Mouse (Mus musculus): Measurements from ENCODE around the gene Psd.

Gene Psd

DNA sequence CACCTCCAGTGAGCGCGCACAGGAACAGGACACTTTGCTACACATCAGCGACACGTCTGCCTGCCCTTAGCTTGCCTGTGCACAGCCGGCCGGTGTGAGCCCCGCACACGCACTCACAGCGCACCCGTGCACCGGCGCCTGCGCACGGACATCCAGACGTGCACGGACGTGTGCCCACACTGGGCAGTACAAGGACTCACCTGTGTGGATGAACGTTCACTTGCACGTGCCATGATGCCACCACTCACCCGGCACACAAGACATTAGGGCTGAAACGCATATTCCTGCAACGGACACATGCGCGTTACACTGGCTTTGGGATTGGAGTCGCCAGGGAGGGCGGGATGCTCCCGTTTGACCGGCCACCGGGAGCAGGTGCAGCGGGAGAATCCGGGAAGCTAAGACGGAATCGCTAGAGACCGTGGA lies 22.0 kb downstream of the Psd start:
- no peak for DNase-seq

DNA sequence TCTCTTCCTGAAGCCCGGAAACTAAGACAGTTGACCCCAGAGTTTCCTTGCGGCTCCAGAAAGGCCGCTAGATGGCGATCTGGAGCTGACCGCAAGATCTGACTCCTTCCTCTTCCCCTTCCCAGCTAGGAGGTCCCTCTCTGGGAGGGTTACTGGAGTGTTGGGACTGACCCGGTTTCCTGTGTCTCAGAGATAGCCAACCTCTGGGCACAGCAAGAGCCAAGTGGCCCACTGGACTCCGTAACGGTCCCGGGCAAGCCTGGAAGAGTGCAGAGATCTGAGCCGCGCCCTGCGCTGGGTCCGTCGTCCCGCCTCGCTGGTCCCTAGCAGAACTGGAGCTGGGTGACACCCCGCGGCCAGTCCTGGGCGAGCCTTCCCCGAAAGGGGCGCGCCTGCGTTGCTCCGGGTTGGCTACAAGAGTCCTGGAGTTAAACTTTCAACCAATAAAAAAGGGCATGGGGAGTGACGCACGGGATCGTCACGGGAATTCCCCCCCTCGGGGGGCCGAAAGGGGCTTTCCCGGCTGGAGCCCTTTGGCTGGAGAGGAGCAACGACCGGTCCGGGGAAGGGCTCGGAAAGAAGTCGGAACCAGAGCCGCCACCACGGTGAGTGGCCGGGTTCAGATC lies 22.6 kb downstream of the Psd start, which contains the start of gene Nfkb2:
Gene Nfkb2 (plus strand): TSS at position 105 of the 626 bp plus-strand sequence.
- DNase-seq: peak; percentile 100

- DNase-seq: peak; percentile 93
Measured at GRCm38 (mm10) chr19:46303251-46304215, 23.4 kb downstream of the Psd start.

DNA sequence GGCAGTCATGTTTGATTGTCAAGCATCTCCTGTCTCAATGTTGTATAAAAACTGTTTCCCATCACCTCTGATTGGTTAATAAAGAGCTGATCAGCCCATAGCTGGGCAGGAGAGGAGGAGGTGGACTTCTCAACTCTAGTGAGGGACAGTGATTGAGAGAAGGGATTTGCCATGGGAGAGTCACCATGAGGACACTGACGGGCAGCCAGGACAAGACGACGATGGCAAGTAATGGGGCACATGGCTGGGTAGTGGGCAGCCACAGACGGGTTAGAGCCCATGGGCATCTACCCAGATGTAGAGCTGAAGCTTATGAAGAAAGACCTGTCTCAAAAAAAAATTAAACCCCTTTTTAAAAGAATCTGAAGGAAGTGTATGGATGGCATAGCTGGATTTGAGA lies 24.4 kb downstream of the Psd start:
- DNase-seq: peak; percentile 88

GRCm38 (mm10) chr19:46300294-46301045 lies 26.5 kb downstream of the Psd start:
- peak; percentile 84 for DNase-seq

- DNase-seq: peak; percentile 5
Measured at GRCm38 (mm10) chr19:46296938-46297337, 30.0 kb downstream of the Psd start.

DNA sequence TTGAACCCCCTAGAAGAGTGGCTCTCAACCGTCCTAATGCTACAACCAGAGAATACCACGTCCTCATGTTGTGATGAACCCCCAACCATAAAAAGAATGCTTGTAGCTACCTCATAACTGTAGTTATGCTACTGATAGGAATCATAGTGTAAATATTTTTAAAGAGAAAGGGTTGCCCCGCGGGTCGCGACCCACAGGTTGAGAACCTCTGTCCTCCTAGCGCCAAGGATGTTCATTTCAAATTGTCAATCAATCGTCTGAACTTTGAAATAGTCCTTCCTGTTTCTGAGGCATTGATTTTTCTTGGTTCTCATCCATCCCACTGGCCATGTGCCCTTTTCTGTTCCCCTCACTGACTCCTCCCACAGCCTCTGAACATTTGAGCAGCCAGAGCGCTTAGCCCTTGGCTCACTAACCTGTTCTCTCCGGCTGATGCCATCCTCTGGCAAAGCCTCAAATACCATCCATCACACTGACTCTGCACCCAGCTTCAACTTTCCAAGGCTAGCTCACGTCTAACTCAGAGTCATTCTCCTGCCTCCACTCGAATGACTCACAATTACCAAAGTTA lies 36.3 kb downstream of the Psd start:
- peak; percentile 48 for DNase-seq

DNA sequence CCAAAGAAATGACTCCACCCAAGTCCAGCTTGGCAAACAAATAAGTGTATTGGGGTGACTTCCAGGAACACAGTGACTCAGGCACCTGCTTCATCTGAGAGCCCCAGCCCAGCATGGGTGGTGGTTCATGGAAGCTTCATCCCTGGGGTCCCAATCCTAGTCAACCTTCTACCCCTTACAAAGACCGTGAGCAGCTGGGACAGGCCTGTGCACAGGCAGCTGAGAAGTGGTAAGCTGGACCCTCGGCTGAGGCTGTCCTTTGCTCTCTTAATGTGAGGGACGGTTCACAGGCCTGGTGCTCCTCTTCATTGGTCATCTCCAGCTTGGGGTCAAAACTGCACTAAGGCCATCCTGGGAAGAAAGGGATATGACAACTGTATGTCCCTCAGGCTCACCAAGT lies 39.4 kb downstream of the Psd start:
- peak; percentile 74 for DNase-seq

- DNase-seq: peak; percentile 59
Measured at GRCm38 (mm10) chr19:46286926-46287325, 40.0 kb downstream of the Psd start.

- DNase-seq: peak; percentile 92
Measured at GRCm38 (mm10) chr19:46286047-46286446, 40.9 kb downstream of the Psd start.

GRCm38 (mm10) chr19:46285631-46286030 lies 41.3 kb downstream of the Psd start:
- DNase-seq: peak; percentile 87

DNA sequence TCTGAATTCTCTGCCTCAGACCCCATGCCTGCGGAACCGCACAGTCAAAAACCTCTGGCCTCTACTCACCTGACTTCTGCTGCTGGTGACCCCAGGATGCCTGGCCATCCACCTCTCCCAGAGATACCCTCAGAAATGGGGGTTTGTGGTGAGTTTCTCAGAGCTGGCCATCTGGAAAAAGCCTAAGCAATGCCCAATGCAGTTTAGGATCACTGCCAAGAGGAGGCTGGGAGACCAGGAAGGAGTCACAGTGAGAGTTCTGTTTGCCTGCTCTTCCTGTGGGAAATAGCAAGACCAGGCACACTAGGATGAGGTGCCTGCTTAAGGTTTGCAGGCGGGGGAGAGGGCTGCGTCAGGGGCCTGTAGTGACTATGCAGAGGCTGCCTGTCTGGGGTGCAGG lies 42.3 kb downstream of the Psd start:
- peak; percentile 48 for DNase-seq

GRCm38 (mm10) chr19:46282081-46282849 lies 44.7 kb downstream of the Psd start:
- peak; percentile 58 for DNase-seq

GRCm38 (mm10) chr19:46275307-46275706 lies 51.6 kb downstream of the Psd start:
- no peak for DNase-seq

DNA sequence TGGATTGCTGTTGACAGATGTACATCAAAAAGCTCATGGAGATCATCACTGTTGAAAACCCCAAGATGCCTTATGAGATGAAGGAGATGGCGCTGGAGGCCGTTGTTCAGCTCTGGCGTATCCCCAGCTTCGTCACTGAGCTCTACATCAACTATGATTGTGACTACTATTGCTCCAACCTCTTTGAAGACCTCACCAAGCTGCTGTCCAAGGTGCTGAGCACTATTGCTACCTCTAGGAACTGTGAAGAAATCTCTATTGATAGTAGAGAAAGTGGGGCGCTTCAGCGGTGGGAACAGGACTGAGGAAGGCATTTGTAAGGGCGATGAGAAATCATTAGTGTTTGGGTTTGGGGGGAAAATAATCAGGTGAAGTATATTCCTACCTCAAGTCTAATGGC lies 62.2 kb downstream of the Psd start:
- no peak for DNase-seq

All from heart, adult 11 months (tissue).